Mouse (Mus musculus) right cerebral cortex, postnatal 4 days (tissue): Measurements from ENCODE around the gene Cc2d2b.

Source experiments
- DNase-seq: peaks from one replicate; pipeline ENCODE4 v3.0.0-alpha.2; 2022

Cc2d2b gene

DNA sequence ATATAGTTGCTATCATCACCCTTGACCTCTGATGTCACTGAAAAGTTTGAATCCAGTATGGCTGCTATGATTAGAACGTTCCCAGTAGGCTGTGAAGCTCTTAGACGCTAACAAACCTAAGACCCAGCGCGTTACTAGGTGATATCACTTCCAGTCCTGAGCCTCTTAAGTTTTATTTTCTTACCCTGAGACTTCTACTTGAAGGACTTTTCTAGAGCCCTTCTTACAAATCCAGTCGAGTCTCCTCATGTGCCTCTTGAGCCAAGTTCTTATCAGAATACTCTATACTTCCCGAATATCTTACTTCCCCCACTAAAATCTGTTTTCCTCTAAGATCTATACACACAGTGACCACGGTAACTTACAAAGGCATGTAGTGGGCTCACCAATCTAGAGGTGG, 89.7 kb downstream of the Cc2d2b start:
- DNase-seq, result no peak

GRCm38 (mm10) chr19:40840303-40840702, 91.8 kb downstream of the Cc2d2b start:
- DNase-seq, result no peak

DNA sequence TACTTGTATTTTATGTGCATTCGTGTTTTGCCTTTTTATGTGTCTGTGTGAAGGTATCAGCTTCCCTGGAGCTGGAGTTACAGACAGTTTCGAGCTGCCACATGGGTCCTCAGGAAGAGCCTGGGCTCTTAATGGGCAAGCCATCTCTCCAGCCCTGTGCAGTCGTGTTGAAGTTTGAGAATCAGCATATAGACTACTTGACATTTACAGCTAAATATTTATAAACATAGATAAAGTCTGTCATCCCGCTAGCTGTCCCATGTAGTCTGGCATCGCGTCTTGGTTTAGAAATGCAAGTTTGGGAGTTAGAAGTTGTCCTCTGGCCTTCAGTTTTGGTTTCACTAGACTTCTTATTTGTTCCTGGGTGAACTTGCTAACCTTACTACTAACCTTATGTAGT, 92.5 kb downstream of the Cc2d2b start:
- no peak for DNase-seq

GRCm38 (mm10) chr19:40841593-40841992, 93.0 kb downstream of the Cc2d2b start:
- no peak for DNase-seq

DNA sequence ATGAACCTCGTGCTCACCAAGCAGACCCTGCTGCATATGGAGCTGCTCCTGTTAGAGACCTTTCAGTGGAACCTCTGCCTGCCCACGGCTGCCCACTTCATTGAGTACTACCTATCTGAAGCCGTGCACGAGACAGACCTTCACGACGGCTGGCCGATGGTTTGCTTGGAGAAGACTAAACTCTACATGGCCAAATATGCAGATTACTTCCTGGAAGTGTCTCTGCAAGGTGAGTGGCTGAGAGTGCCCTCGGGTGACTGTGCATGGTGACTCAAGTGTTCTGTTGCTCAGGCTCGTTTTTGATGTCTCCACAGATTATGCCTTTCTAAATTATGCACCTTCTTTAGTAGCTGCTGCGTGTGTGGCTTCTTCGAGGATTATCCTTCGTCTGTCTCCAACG, 96.2 kb downstream of the Cc2d2b start:
- no peak for DNase-seq

DNA sequence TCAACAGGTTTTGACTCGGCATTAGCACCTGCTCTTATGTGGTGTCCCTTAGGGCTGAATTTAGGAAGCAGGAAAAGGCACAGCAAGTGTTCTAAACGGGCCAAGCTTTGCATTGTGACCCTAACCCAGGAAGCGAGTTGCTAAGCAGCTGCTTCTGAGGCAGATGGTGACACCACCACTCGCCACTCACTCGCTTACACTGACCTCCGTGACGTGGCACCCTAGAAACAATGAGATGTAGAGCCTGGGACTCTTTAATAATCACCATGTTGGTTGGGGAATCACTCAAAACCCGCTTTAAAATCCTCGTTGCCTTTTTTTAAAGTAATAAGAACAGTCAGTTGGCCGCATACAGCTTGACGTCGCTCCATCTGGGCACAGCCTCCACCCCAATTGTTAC, 100.8 kb downstream of the Cc2d2b start:
- no peak for DNase-seq

GRCm38 (mm10) chr19:40859555-40859954, 111.0 kb downstream of the Cc2d2b start:
- DNase-seq, result peak; percentile 24

DNA sequence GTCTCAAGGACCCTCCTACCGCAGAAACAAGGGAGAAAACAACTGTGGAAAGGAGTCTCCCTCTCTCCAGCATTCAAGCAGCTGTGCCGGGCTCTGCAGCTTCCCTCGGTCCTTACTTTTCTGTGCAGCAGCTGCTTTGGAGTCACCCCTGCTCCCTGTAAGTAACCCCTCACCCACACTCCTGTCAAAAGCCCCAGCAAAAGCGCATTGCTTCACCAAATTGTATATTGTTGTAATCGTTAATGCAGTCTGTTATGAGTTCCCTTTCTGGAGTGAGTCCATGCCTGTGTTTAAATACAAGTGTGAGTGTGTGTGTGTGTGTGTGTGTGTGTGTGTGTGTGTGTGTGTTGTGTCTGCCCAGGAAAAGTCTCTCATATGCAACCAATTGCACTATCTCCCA, 119.7 kb downstream of the Cc2d2b start:
- DNase-seq, result no peak

DNA sequence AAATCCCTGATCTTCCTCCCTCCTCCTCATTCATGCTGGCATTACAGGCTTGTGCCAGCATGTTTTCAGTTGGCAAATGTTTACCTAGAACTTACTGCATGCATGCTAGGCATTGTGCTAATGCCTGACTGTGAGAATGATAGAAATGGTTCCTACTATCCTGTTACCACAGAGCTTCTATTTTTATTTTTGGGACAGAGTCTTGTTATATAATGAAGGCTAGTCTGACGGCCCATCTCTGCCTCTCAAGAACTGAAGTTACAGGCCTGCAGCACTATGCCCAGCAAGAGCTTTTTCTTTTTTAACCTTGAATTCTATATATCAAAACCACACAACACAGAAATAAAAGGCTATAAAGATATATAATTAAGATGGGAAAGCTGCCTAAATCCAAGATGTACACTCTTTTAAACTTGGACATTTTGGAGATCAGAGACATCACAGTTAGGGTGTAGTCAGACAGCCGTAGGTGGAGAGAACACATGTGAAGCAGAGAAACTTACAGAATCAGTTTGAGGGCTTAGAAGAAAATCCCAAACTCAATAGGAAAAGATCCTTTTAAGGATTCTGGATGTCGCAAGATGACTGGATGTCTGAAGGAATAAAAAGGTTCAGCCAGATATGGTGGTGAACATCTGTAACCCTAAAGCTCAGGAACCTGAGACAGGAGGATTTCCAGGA, 121.0 kb downstream of the Cc2d2b start:
- no peak for DNase-seq

DNA sequence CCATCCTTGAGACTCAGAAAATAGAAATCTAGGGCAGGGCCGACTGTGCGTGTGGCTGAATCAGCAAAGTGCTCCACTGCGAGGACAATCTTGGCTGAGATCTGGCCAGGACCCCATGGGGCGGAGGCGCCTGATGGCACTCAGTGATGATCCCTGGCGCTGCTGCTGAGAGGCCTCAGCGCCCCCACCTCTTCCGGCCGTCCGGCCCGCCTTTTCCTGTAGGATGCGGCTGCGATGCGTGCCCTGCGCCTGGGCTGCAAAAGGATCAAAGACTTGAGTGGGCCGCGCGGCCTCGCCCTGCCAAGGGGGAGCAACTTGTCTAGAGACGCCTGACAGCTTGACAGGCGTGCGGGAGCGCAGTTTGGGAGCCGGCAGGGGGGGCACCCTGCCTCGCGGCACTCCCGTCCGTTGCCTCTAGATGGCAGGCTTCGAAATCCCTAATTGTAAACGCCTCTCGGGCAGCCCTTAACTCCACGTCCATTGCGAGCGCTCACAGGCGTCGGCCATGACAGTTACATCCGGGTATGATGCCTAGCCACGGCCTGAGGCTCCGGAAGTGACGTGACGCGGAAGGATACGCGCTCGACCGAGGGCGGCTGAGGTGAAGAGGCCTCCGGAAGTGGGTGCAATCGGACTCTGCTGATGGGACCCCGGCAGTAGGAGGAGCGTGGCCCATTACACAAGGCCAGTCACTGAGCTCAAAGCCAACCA, 124.6 kb downstream of the Cc2d2b start:
- peak; percentile 93 for DNase-seq
